Mouse (Mus musculus): ENCODE results near the gene Dmbt1. TPM values are rescaled to one million over a fixed set of nuclear protein-coding genes. Genes with fewer than 3 reads are reported as not detected.

Gene Dmbt1
- 104 and 121 TPM in 2 replicates for polyA plus RNA-seq (2015; fragmentation: Nextera tagmentation; extraction: Ambion mirVana)

DNA sequence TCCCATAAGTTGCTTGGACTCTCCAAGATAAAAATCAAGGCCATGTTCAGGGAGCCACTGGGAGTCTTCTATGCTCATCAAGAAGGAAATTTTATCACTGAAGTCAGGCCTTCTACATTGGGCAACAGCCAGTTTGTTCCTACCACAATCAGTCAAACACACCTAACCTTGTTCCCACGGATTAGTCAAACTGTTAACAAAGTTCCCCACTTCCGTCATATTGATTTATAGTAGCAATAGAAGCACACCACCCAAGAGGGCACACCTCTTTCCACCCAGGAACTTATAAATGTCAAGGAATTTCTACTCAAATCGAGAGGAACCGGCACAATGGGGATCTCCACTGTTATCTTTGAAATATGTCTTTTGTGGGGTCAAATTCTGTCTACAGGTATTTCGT lies at the start of gene Dmbt1:
Dmbt1 (plus strand) TSS at position 299 of the 400 bp plus-strand sequence.
- Histone ChIP-seq H3K9me3 (ENCODE audit: control insufficient read depth) (no peaks in the 10 kb centered on the region), H3K27ac (ENCODE audit: low read depth, low read length) (no peak within 1 kb of the TSS; the same call in 1 of the 2 replicates), H3K36me3 (ENCODE audit: control insufficient read depth, insufficient read depth) (no peaks in the 10 kb centered on the region), H3K4me3 (ENCODE audit: low read depth, low read length) (peak within 1 kb of the TSS; percentile 29), H3K9ac (ENCODE audit: low read depth, low read length) (no peak within 1 kb of the TSS), H3K4me2 (replicated peaks; ENCODE audit: low read depth) (peak within 1 kb of the TSS; percentile 46), H3K4me1 (replicated peaks; ENCODE audit: control insufficient read depth, insufficient read depth, low read length) (0 out of 2 replicates have a peak, but pooled peaks cover 3% of the 10 kb centered on the region), H3K27me3 (replicated peaks; ENCODE audit: control insufficient read depth, insufficient read depth, low read length) (no peaks in the 10 kb centered on the region)
- no peak for TF ChIP-seq CTCF (IDR thresholded peaks at IDR 0.05; ENCODE audit: low read depth)
- peak; percentile 74 for ATAC-seq
- 30% methylated on average over 5 of the region's 5 CpGs for WGBS

DNA sequence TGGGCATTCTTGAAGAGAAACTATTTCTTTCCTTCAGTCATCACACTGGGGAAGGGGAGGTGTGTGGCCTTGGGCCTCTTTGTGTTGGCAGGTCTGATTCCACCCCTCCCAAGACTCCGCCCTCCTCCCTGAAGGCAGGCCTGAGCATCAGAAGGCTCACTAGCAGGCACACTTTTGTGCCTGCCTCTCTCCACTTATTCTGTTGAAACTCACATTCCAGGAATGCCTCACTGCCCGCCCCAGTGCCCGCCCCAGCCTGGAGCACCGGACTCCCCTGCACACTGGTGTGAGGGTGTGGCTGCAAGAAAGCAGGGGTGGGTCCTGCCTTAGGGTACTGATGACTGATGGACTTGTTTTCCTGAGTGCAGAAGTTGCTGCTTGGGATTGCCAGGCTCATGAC lies 49.5 kb upstream of the Dmbt1 start:
- H3K9ac ChIP-seq (ENCODE audit: low read depth, low read length) = no peak overlapping the region
- H3K4me1 ChIP-seq (replicated peaks; ENCODE audit: control insufficient read depth, insufficient read depth, low read length) = no peaks in the 10 kb centered on the region
- no peak overlapping the region for H3K4me3 ChIP-seq (ENCODE audit: low read depth, low read length)
- 36% methylated on average over 4 of the region's 4 CpGs for WGBS
- no peaks in the 10 kb centered on the region for H3K27me3 ChIP-seq (replicated peaks; ENCODE audit: control insufficient read depth, insufficient read depth, low read length)
- no peaks in the 10 kb centered on the region for H3K9me3 ChIP-seq (ENCODE audit: control insufficient read depth)
- peak; percentile 44; the same call in 1 of the 2 replicates for ATAC-seq
- H3K36me3 ChIP-seq (ENCODE audit: control insufficient read depth, insufficient read depth) = no peaks in the 10 kb centered on the region
- H3K27ac ChIP-seq (ENCODE audit: low read depth, low read length) = no peak overlapping the region
- TF ChIP-seq CTCF (IDR thresholded peaks at IDR 0.05; ENCODE audit: low read depth) = no peak
- H3K4me2 ChIP-seq (replicated peaks; ENCODE audit: low read depth) = no peak overlapping the region

DNA sequence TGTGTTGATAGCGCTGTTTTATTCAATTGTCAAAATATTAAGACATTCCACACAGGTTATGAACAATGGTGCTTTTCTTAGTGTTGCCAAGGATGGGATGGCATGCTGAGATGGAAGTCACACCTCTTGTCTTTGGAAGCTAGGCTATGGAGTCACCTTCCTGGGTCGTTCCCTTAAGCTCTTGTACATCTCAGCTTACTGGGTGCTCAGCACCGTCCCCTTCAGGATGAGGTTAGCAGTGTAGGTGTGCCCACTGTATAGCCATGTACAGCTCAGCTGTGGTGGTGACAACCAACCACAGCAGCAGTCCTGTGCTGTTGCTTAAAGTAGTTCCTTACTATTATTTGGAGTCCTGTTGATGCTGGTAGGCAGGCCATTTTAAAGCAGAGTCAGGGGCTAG lies 49.0 kb upstream of the Dmbt1 start:
- no peaks in the 10 kb centered on the region for H3K4me1 ChIP-seq (replicated peaks; ENCODE audit: control insufficient read depth, insufficient read depth, low read length)
- H3K4me2 ChIP-seq (replicated peaks; ENCODE audit: low read depth) = no peak overlapping the region
- no peaks in the 10 kb centered on the region for H3K36me3 ChIP-seq (ENCODE audit: control insufficient read depth, insufficient read depth)
- peak; percentile 27; the same call in 1 of the 2 replicates for TF ChIP-seq CTCF (IDR thresholded peaks at IDR 0.05; ENCODE audit: low read depth)
- H3K9ac ChIP-seq (ENCODE audit: low read depth, low read length) = no peak overlapping the region
- 74% methylated on average over 3 of the region's 3 CpGs for WGBS
- no peak overlapping the region for H3K4me3 ChIP-seq (ENCODE audit: low read depth, low read length)
- no peak overlapping the region for H3K27ac ChIP-seq (ENCODE audit: low read depth, low read length)
- H3K27me3 ChIP-seq (replicated peaks; ENCODE audit: control insufficient read depth, insufficient read depth, low read length) = no peaks in the 10 kb centered on the region
- no peaks in the 10 kb centered on the region for H3K9me3 ChIP-seq (ENCODE audit: control insufficient read depth)
- no peak for ATAC-seq

DNA sequence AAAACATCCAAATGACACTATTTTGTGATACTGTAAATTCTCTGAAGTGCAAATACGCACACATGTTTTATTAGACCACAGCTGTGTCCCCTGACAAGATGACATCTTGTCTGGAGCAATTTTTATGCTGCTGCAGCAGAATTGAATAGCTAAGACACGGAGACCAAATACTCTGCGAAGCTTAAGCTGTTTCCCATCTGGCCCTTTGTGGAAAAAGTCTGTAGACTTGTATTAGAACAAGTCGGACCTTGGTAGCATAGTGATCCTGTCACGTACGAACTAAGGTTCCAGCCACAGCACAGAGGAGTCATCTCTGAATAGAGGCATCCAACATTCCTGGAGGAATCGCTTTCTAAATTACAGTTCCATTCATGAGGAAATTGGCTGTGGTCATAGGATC lies 47.6 kb upstream of the Dmbt1 start:
- no peak for TF ChIP-seq CTCF (IDR thresholded peaks at IDR 0.05; ENCODE audit: low read depth)
- no peak overlapping the region for H3K9ac ChIP-seq (ENCODE audit: low read depth, low read length)
- no peaks in the 10 kb centered on the region for H3K4me1 ChIP-seq (replicated peaks; ENCODE audit: control insufficient read depth, insufficient read depth, low read length)
- H3K9me3 ChIP-seq (ENCODE audit: control insufficient read depth) = no peaks in the 10 kb centered on the region
- H3K36me3 ChIP-seq (ENCODE audit: control insufficient read depth, insufficient read depth) = no peaks in the 10 kb centered on the region
- no peaks in the 10 kb centered on the region for H3K27me3 ChIP-seq (replicated peaks; ENCODE audit: control insufficient read depth, insufficient read depth, low read length)
- no peak overlapping the region for H3K4me3 ChIP-seq (ENCODE audit: low read depth, low read length)
- no peak overlapping the region for H3K27ac ChIP-seq (ENCODE audit: low read depth, low read length)
- no peak overlapping the region for H3K4me2 ChIP-seq (replicated peaks; ENCODE audit: low read depth)
- WGBS = 75% methylated on average over 7 of the region's 7 CpGs
- no peak for ATAC-seq

DNA sequence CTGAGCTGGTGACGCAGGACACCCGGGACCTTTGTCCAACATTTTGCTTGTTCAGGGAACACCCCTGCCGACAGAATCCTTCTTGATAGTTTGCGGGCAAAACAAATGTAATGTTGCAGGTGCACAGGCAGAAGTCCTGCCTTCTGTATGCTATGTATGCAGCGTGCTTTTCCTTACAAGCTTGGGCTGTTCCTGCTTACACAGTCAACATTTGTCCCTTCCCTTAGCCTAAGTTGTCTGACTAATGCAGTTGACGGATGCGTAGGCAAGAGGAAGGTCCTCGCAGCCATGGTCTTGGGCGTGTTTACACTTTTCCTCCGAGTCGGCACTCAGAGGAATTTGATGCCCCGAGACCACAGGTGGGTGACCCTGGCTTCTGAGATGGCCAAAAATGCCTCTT lies 46.7 kb upstream of the Dmbt1 start:
- Histone ChIP-seq H3K4me3 (ENCODE audit: low read depth, low read length) (no peak overlapping the region), H3K27ac (ENCODE audit: low read depth, low read length) (no peak overlapping the region), H3K9ac (ENCODE audit: low read depth, low read length) (no peak overlapping the region), H3K4me1 (replicated peaks; ENCODE audit: control insufficient read depth, insufficient read depth, low read length) (no peaks in the 10 kb centered on the region), H3K9me3 (ENCODE audit: control insufficient read depth) (no peaks in the 10 kb centered on the region), H3K27me3 (replicated peaks; ENCODE audit: control insufficient read depth, insufficient read depth, low read length) (no peaks in the 10 kb centered on the region), H3K36me3 (ENCODE audit: control insufficient read depth, insufficient read depth) (no peaks in the 10 kb centered on the region), H3K4me2 (replicated peaks; ENCODE audit: low read depth) (no peak overlapping the region)
- TF ChIP-seq CTCF (IDR thresholded peaks at IDR 0.05; ENCODE audit: low read depth) = no peak
- WGBS = 69% methylated on average over 12 of the region's 12 CpGs
- no peak for ATAC-seq

DNA sequence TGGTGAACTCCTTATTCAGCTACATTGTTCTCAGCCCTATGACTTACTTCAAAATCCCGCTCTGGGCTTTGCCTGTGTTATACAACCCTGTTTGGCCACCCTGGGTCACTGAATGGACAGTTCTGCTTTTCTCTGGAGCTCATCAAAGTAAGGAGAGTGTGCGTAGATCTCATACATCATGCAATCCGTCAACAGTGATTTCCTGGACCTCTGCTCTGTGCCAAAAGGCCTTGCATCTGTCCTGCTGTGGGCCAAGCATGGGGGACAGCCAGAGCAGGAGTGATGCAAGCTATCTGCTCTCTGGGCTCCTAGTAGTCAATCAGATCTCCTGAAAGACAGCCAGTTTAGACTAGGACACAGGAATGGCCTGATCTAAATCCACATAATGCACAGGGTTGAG lies 46.1 kb upstream of the Dmbt1 start:
- no peak overlapping the region for H3K9ac ChIP-seq (ENCODE audit: low read depth, low read length)
- WGBS = 81% methylated on average over 3 of the region's 3 CpGs
- H3K4me1 ChIP-seq (replicated peaks; ENCODE audit: control insufficient read depth, insufficient read depth, low read length) = no peaks in the 10 kb centered on the region
- H3K27me3 ChIP-seq (replicated peaks; ENCODE audit: control insufficient read depth, insufficient read depth, low read length) = no peaks in the 10 kb centered on the region
- no peaks in the 10 kb centered on the region for H3K9me3 ChIP-seq (ENCODE audit: control insufficient read depth)
- H3K4me2 ChIP-seq (replicated peaks; ENCODE audit: low read depth) = no peak overlapping the region
- H3K36me3 ChIP-seq (ENCODE audit: control insufficient read depth, insufficient read depth) = no peaks in the 10 kb centered on the region
- no peak overlapping the region for H3K27ac ChIP-seq (ENCODE audit: low read depth, low read length)
- no peak for ATAC-seq
- H3K4me3 ChIP-seq (ENCODE audit: low read depth, low read length) = no peak overlapping the region
- TF ChIP-seq CTCF (IDR thresholded peaks at IDR 0.05; ENCODE audit: low read depth) = no peak

DNA sequence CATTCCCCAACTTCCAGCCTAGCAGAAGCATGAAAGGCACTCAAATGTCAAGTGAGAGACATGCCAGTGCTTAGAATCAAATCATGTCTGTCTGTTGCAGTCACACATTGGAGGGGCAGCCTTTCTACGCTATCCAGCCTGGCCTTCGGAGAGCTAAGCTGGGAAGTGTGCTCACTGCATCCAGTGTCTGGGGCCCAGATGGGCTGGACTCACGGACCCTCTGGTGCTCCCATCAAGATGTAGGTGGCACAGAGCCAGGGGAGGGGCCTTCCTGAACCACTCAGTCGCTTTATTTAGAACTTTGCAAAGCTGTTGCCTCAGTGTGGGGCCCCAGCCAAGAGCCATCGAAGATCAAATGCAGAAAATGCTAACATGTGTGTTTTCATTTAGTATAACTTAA lies 43.7 kb upstream of the Dmbt1 start:
- 58% methylated on average over 5 of the region's 5 CpGs for WGBS

More for the DNA sequence above, 43.7 kb upstream of the Dmbt1 start:
- H3K9me3 ChIP-seq (ENCODE audit: control insufficient read depth) = no peaks in the 10 kb centered on the region
- no peak overlapping the region for H3K4me3 ChIP-seq (ENCODE audit: low read depth, low read length)
- H3K4me1 ChIP-seq (replicated peaks; ENCODE audit: control insufficient read depth, insufficient read depth, low read length) = no peaks in the 10 kb centered on the region
- H3K9ac ChIP-seq (ENCODE audit: low read depth, low read length) = no peak overlapping the region
- no peaks in the 10 kb centered on the region for H3K36me3 ChIP-seq (ENCODE audit: control insufficient read depth, insufficient read depth)
- H3K27me3 ChIP-seq (replicated peaks; ENCODE audit: control insufficient read depth, insufficient read depth, low read length) = no peaks in the 10 kb centered on the region
- ATAC-seq = no peak
- TF ChIP-seq CTCF (IDR thresholded peaks at IDR 0.05; ENCODE audit: low read depth) = no peak
- no peak overlapping the region for H3K4me2 ChIP-seq (replicated peaks; ENCODE audit: low read depth)
- no peak overlapping the region for H3K27ac ChIP-seq (ENCODE audit: low read depth, low read length)
